24 mouse cellular contexts compared by ENCODE assay signal in genomic region chr12:55930468-55930867, GRCm38 (mm10).
A peak's percentile ranks its signal among the peaks of the same experiment; 100 is the strongest.
DNase-seq lines count a peak whose midpoint lies in the region; ATAC-seq and TF ChIP-seq lines count a peak whose summit lies in the region.
"Had no signal": no experiment of that assay in that cellular context is flagged by ENCODE, and none has a peak within 500 bp of the region (broad histone marks: within the 10 kb centered on the region; RNA-seq: fewer than 3 reads in every experiment).

No protein-coding gene starts in this region.

- H3K27me3 ChIP-seq in CH12.LX (replicated peaks) = no peaks in the 10 kb centered on the region
- no peaks in the 10 kb centered on the region for H3K27me3 ChIP-seq in lung, postnatal 0 days (replicated peaks; ENCODE audit: insufficient read depth, low read length)
- H3K27me3 ChIP-seq: limb, embryonic 12.5 days; liver, embryonic 13.5 days had no signal

- no peak for TF ChIP-seq RAD21 in CH12.LX (IDR thresholded peaks at IDR 0.05; ENCODE audit: low read depth, low read length)

- no peaks in the 10 kb centered on the region for H3K36me3 ChIP-seq in CH12.LX (replicated peaks in 1 of 2; ENCODE audit: control insufficient read depth in 1 of 2, insufficient read depth in 1 of 2, low read length in 1 of 2)
- H3K36me3 ChIP-seq in lung, postnatal 0 days (ENCODE audit: insufficient read depth, low read length) = no peaks in the 10 kb centered on the region
- H3K36me3 ChIP-seq: embryonic facial prominence, embryonic 13.5 days; forebrain, embryonic 12.5 days; heart, embryonic 10.5 days; limb, embryonic 12.5 days; liver, embryonic 13.5 days; midbrain, embryonic 10.5 days had no signal

- peak; percentile 90 for ATAC-seq in lung, postnatal 0 days
- ATAC-seq in cerebellum, adult (ENCODE audit: insufficient number of reproducible peaks, low FRiP score, low TSS enrichment) = no peak
- ATAC-seq: inflammation-experienced regulatory T-cells, adult 6 months had no signal

- TF ChIP-seq CTCF in CH12.LX (conservative IDR thresholded peaks at IDR 0.05 in 1 of 2, IDR thresholded peaks at IDR 0.05 in 1 of 2; ENCODE audit: low read depth in 2 of 2, low read length in 2 of 2) = no peak
- no peak for TF ChIP-seq CTCF in lung, postnatal 0 days (IDR thresholded peaks at IDR 0.05)

- H3K9me3 ChIP-seq in CH12.LX (replicated peaks; ENCODE audit: low read length) = no peaks in the 10 kb centered on the region
- no peaks in the 10 kb centered on the region for H3K9me3 ChIP-seq in lung, postnatal 0 days (ENCODE audit: low read length)
- H3K9me3 ChIP-seq: embryonic facial prominence, embryonic 13.5 days; forebrain, embryonic 12.5 days; heart, embryonic 10.5 days; limb, embryonic 12.5 days; liver, embryonic 13.5 days; midbrain, embryonic 10.5 days had no signal

- no peak overlapping the region for H3K4me3 ChIP-seq in CH12.LX (replicated peaks in 1 of 3; ENCODE audit: low read depth in 2 of 3, low read length in 2 of 3, poor library complexity in 1 of 3)
- H3K4me3 ChIP-seq in lung, postnatal 0 days (ENCODE audit: low read depth, low read length) = no peak overlapping the region
- H3K4me3 ChIP-seq: embryonic facial prominence, embryonic 13.5 days; erythroblast, embryonic 14.5 days; forebrain, embryonic 12.5 days; heart, embryonic 10.5 days; limb, embryonic 12.5 days; liver, embryonic 13.5 days; midbrain, embryonic 10.5 days had no signal

- no peak overlapping the region for H3K4me2 ChIP-seq in CH12.LX (ENCODE audit: insufficient read depth, low read depth, poor library complexity, severe bottlenecking)
- H3K4me2 ChIP-seq in lung, postnatal 0 days (replicated peaks; ENCODE audit: low read depth, low read length) = no peak overlapping the region
- H3K4me2 ChIP-seq: embryonic facial prominence, embryonic 13.5 days; forebrain, embryonic 12.5 days; hindbrain, embryonic 14.5 days; limb, embryonic 12.5 days; liver, embryonic 13.5 days had no signal

- peaks cover 0 to 10% of the 10 kb centered on the region in 2 experiments; a peak in 2 of 4 replicates for H3K4me1 ChIP-seq in CH12.LX (ENCODE audit: control insufficient read depth in 1 of 2, insufficient read depth in 2 of 2)
- H3K4me1 ChIP-seq in lung, postnatal 0 days (ENCODE audit: insufficient read depth, low read depth, low read length) = no peaks in the 10 kb centered on the region
- H3K4me1 ChIP-seq: embryonic facial prominence, embryonic 13.5 days; heart, embryonic 10.5 days; limb, embryonic 12.5 days; liver, embryonic 13.5 days had no signal

- 51% methylated on average over 4 of the region's 4 CpGs for WGBS in lung, postnatal 0 days

- no peak overlapping the region for H3K27ac ChIP-seq in CH12.LX (ENCODE audit: insufficient read depth, low read depth)
- H3K27ac ChIP-seq in lung, postnatal 0 days (ENCODE audit: low read length) = peak overlapping the region; percentile 47; the same call in 1 of the 2 replicates
- H3K27ac ChIP-seq: embryonic facial prominence, embryonic 13.5 days; forebrain, embryonic 12.5 days; heart, embryonic 10.5 days; hindbrain, embryonic 14.5 days; limb, embryonic 12.5 days; liver, embryonic 13.5 days; midbrain, embryonic 10.5 days; stomach, postnatal 0 days had no signal

- intact Hi-C loops in gastrocnemius, postnatal 36 days (cut with DNase I) = no loop called here

- H3K79me2 ChIP-seq in CH12.LX (replicated peaks; ENCODE audit: control insufficient read depth, extremely low read depth, insufficient read depth, poor library complexity, severe bottlenecking) = no peaks in the 10 kb centered on the region

- in situ Hi-C loops in CH12.LX (cut with MboI; ENCODE audit: low pct_ligation_motif_present, low pct_unique_long_range_greater_than_20kb, low sequenced_read_pairs) = no loop called here

- no peak overlapping the region for H3K9ac ChIP-seq in CH12.LX (ENCODE audit: insufficient read depth, low read depth)
- no peak overlapping the region for H3K9ac ChIP-seq in lung, postnatal 0 days (replicated peaks; ENCODE audit: low read depth)
- H3K9ac ChIP-seq: embryonic facial prominence, embryonic 13.5 days; forebrain, embryonic 12.5 days; hindbrain, embryonic 14.5 days; limb, embryonic 12.5 days; liver, embryonic 13.5 days had no signal

- DNase-seq in A20 (ENCODE audit: low read depth, low spot score) = peak; percentile 5
- DNase-seq in CH12.LX (ENCODE audit: extremely low read depth) = peak; percentile 40
- DNase-seq in adrenal gland, postnatal 36 days = peak; percentile 33 to 40
- peak; percentile 77 for DNase-seq in lung, postnatal 0 days (ENCODE audit: low spot score)
- DNase-seq in thymus, postnatal 36 days = no peak
- no peak for DNase-seq in cerebellum, postnatal 14 days
- DNase-seq in gastrocnemius, postnatal 36 days = no peak
- DNase-seq: cerebellum, adult 18-20 months; cerebellum, postnatal 25 days; heart, postnatal 4 days; kidney, adult 8-10 months; kidney, postnatal 25 days; liver, embryonic 13.5 days; right cerebral cortex, postnatal 14 days had no signal

- dilution Hi-C loops in CH12.LX (cut with MboI; ENCODE audit: extremely low pct_ligation_motif_present, extremely low pct_unique_long_range_greater_than_20kb, low sequenced_read_pairs) = no loop called here

- no peak; the same call in 1 of the 2 replicates for TF ChIP-seq EP300 in CH12.LX (IDR thresholded peaks at IDR 0.05; ENCODE audit: low read length)
- peak; percentile 63 for TF ChIP-seq EP300 in lung, postnatal 0 days (IDR thresholded peaks at IDR 0.05)

- TF ChIP-seq POLR2A in CH12.LX (IDR thresholded peaks at IDR 0.05; ENCODE audit: low read depth, low read length) = no peak

TF ChIP-seq in CH12.LX, 34 proteins besides CTCF, POLR2A, EP300 and RAD21:
- TF ChIP-seq IRF4 (IDR thresholded peaks at IDR 0.05; ENCODE audit: low read depth, low read length) (0 out of 2 replicates have a peak, but pooled peaks have one; percentile 15), MAFK (IDR thresholded peaks at IDR 0.05; ENCODE audit: insufficient replicate concordance, low read length) (no peak), SMC3 (IDR thresholded peaks at IDR 0.05; ENCODE audit: low read depth, low read length) (no peak), SIN3A (IDR thresholded peaks at IDR 0.05; ENCODE audit: low read length) (no peak), JUND (conservative IDR thresholded peaks at IDR 0.05; ENCODE audit: low read depth, low read length) (peak; percentile 22; the same call in 1 of the 2 replicates), MEF2A (IDR thresholded peaks at IDR 0.05; ENCODE audit: borderline replicate concordance, low read depth, low read length) (no peak), ZNF384 (IDR thresholded peaks at IDR 0.05; ENCODE audit: low read depth, low read length) (no peak), USF2 (conservative IDR thresholded peaks at IDR 0.05; ENCODE audit: low read depth, low read length) (no peak), JUN (IDR thresholded peaks at IDR 0.05; ENCODE audit: insufficient read depth, low read depth, low read length) (no peak; the same call in 1 of the 2 replicates), PAX5 (IDR thresholded peaks at IDR 0.05; ENCODE audit: low read length) (no peak), TBP (conservative IDR thresholded peaks at IDR 0.05; ENCODE audit: low read depth, low read length) (no peak), ZKSCAN1 (IDR thresholded peaks at IDR 0.05; ENCODE audit: borderline replicate concordance, low read depth, low read length) (no peak), USF1 (IDR thresholded peaks at IDR 0.05; ENCODE audit: low read depth, low read length) (no peak), GABPA (IDR thresholded peaks at IDR 0.05; ENCODE audit: insufficient replicate concordance, low read depth, low read length) (no peak), POLR2AphosphoS2 (IDR thresholded peaks at IDR 0.05; ENCODE audit: low read depth, low read length) (no peak), ETS1 (conservative IDR thresholded peaks at IDR 0.05; ENCODE audit: low read depth, low read length) (no peak), E2F4 (IDR thresholded peaks at IDR 0.05; ENCODE audit: insufficient replicate concordance, low read depth, low read length) (no peak)

Comparison
In these comparisons a context has a peak if more than half of its experiments do, and no peak if none do; other contexts are left out.
1. DNase-seq: peak in A20 (single experiment), CH12.LX (single experiment), adrenal gland, postnatal 36 days (2 of 2) and lung, postnatal 0 days (single experiment); none in thymus, postnatal 36 days (0 of 2), cerebellum, postnatal 14 days (0 of 2) and gastrocnemius, postnatal 36 days (0 of 2).